Mouse (Mus musculus) adipocyte (in vitro differentiated cells): Measurements from ENCODE around the gene Cd248.

Source experiments
- DNase-seq: peaks from one replicate; pipeline ENCODE4 v3.0.0-alpha.2; 2016; ENCODE audit warnings: low spot score

Gene Cd248

GRCm38 (mm10) chr19:5107556-5108270, 39.8 kb downstream of the Cd248 start:
- no peak for DNase-seq

- peak; percentile 74 for DNase-seq
Measured at GRCm38 (mm10) chr19:5108271-5108575, 40.3 kb downstream of the Cd248 start.

- DNase-seq: no peak
Measured at GRCm38 (mm10) chr19:5108702-5109101, 40.8 kb downstream of the Cd248 start.

- DNase-seq: no peak
Measured at GRCm38 (mm10) chr19:5109659-5110453, 42.0 kb downstream of the Cd248 start.

- no peak for DNase-seq
Measured at GRCm38 (mm10) chr19:5113783-5114182, 45.9 kb downstream of the Cd248 start.

GRCm38 (mm10) chr19:5117494-5118383, 49.9 kb downstream of the Cd248 start:
- peak; percentile 86 for DNase-seq

GRCm38 (mm10) chr19:5118384-5118698, 50.5 kb downstream of the Cd248 start, which contains the start of gene Klc2:
Gene Klc2, minus strand, starts transcription at chr19:5118560.
- no peak for DNase-seq
